Mouse (Mus musculus): Measurements from ENCODE around the gene Cbx3.

GRCm38 (mm10) chr6:51457770-51458387 is 12.3 kb upstream of the Cbx3 start:
- TF ChIP-seq CTCF (IDR thresholded peaks at IDR 0.05; ENCODE audit: insufficient read depth, low read length) (no peak), POLR2A (IDR thresholded peaks at IDR 0.05; ENCODE audit: borderline replicate concordance, extremely low read depth, low read depth, low read length) (no peak)
